Mouse (Mus musculus) adrenal gland, adult 2 months (tissue): ENCODE results near the gene Stk32b. TPM values are rescaled to one million over a fixed set of nuclear protein-coding genes. Genes with fewer than 3 reads are reported as not detected.
A peak's percentile ranks its signal among the peaks of the same experiment; 100 is the strongest.

Experiments used
- DNase-seq: peaks from one replicate; pipeline ENCODE4 v3.0.0; 2021
- long read RNA-seq: library from polyadenylated mRNA; stranded (forward); transcript quantifications from one replicate; pipeline ENCODE4 v2.0.0, GENCODE M21; 2021
- polyA plus RNA-seq: library from polyadenylated mRNA; depleted of rRNA; stranded (reverse); fragments of >200 nt; gene quantifications from 2 replicates; pipeline ENCODE4 v1.2.3, GENCODE M21; 2012; rRNA removed
- total RNA-seq, 2 experiments: library from RNA; stranded (reverse); gene quantifications; 2 replicates each; pipeline ENCODE4 v1.2.3; 2021

Stk32b gene
- total RNA-seq (under 1 TPM; 0.21 to 0.29 TPM), polyA plus RNA-seq (0.18 and 0.44 TPM in 2 replicates)
- long read RNA-seq, partial matches to known transcripts: 0 of 1 reads
- long read RNA-seq, other reads (novel, unspliced or antisense): 1 of 1 reads

DNA sequence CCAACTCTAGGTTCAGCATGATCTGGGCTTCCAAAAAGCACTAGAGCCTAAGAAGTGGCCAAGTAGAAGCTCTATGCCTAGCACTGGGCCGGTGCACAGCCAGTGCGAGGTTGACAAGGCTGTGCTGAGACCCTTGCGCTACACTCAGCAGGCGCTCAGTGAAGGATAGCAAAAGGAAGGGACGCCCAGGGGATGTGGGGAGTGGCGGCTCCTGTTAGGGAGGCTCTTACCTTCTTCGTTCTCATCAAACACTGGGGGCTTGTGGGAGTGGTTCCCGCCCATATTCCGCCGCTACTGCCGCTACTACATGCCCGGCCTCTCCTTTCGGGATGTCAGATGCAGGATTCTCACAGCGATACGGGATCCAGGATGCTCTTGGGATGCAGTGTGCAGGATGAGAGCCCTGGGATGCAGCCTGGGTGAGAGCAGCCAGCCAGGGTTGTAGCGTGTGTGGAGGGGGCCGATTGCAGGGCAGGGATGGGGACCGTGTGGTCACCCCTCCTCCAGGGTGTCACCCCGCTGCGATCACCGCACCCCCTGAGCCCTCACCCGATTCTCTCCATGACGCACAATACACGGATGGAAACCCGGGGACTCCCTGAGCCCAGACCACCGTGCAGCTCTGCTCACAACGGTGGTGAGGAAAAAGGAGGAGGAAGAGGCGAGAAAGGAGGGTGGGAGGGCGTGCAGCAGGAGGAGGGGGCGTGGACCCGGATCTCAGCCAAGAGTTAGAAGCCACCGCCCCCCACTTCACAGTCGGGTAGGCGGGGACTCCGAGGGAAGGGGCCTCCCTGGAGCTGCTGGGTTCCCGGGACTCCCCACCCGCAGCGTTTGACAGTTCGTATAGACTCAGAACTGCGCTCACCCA lies at the start of gene Stk32b:
Gene Stk32b (minus strand): TSS at position 667 of the 868 bp plus-strand sequence.
- no peak for DNase-seq

DNA sequence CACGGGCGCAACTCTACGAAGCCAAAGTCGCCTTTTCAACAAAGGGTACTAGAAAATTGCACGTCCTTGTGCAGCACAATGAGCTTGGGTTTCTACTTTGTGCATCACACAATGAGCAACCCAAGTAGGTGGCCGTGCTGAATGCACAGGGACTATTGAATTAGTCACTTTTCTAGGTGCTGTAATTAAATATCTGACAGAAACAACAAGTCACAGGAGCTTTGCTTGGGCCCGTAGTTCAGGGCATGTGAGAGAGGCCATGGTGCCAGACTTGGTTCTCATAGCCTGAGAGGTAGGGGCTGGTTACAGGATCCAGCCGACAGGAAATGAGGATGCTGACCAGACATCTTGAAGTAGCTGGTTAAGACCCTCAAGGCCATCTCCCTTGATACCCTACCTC lies 48.9 kb upstream of the Stk32b start:
- DNase-seq: no peak

DNA sequence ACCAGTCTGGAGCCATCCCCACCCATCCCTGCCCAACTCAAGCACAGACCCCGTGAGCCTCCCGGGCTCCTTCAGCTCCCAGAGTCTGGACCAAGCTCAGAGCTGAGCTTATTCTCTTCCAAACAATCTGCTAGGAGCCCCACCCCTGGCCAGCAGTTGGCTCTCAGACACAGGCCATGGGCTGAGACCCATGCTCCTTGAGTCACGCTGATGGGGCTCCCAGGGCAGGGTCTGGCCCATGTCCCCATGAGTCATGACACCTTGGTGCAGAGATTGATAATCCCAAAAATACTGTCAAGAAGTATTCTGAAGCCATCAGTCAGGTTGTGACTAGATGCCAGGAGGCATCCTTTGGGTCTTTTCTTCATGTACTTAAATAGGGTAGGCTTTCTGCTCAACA lies 45.1 kb upstream of the Stk32b start:
- no peak for DNase-seq

DNA sequence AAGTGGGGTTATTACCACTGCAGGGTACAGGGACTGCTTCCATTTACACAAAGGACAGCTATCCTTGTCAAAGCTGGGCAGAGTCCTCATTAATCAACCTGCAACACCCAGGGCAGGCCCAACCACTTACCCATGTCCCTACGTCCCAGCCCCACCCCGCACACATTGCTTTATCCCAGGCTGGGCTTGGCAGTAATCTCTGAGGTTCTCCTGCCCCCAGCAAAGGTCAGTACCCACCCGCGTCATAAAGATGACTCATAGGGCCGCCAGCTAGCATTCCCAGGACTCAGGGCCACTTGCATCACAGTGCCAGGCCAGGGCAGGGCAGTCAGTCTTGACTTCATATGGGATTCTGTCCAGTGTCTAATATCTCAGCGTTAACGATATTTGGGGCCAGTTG lies 36.4 kb upstream of the Stk32b start:
- DNase-seq: peak; percentile 93

DNA sequence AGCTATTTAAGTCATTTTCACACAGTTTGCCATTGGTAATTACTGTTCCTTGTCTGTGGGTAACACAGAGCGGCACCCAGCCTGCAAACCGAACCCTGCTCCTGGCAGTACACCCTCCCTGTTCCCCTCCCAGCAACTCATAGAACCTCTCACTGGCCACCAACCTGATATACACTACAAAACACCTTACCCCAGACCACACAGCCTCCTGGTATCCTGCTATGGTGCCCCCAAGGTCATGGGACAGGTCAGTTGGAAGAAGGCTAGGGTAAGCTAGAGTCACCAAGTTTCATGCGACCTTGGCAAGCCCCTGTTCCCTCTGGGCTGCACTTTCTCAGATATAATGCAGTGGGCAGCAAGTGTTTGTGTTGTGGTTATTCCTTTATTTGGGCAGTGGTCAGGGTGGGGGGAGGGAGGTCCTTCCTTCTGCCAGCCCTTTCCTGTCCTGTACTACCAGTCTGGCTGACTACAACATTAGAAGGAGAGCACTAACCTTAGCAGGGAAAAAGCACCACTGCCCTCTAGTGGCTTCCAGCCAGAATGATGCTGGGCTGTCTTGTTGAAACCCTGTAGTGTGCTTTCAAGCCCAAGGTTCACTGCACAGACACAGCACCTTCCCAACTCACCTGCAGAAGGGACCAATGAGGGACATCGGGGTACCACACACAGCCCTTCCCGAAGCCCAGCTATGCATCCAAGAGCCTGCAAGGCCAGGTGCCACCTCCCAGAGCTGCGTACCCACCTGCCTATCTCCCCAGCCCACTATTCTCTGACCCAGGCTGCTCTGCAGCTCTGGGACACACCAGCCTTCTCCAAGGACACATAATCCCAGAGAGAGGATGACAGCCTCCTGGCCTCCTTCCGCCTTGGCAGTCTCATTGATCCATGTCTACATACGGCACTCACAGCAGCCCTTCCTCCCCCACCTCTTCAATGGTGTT lies 35.3 kb upstream of the Stk32b start:
- DNase-seq: peak; percentile 86

DNA sequence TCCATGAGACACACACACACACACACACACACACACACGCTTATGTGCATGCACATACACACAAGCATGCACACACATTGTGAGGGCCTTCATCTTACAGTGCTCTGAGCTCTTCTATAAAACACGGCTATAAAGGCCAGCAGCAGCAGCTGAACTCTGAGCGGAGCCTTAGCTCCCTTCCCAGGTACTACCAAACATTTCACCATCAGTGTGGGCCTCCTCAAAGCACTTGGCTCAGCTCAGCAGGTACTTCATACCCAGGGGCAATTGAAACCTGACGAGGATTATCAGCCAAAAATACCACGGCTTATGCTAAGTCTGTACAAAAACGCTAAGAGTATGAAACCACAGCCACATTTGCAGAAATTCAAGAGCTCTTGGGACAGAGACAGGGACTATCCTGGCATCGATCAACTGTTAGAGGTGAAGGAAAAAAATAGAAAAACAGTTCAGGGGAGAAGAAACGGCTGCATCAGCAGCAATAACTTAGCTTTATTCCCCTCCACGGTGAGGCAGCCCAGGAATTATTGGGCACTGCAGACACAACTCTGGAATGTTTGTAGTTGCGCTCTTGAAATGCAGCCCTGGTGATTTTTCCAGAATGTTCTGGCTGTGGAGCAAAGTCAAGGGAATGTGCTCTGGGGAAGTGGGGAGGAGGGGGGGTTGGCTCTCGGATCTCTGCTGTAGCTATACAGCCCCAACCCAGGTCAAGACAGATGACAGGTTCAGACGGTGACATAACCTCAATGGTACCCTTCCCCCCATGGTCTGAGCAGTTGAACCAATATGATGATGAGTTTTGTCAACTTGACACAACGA lies 27.1 kb upstream of the Stk32b start:
- no peak for DNase-seq

DNA sequence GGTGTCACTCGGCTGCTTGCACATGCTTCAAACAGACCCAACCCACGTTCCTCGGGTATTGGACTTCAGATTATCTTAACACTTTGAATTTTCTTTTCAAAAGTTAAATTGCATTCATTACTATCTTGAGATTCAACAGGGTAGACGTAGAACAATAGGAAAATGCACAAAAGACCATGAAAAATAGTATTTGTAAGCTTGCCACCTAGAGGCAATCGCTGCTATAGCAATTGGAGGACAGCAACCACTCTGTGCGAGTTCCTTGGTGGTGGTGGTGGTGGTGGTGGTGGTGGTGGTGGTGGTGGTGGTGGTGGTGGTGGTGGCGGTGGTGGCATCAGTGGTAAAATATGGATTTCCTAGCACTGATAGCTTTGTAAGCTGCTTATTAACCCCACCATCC lies 19.2 kb upstream of the Stk32b start:
- DNase-seq: no peak

DNA sequence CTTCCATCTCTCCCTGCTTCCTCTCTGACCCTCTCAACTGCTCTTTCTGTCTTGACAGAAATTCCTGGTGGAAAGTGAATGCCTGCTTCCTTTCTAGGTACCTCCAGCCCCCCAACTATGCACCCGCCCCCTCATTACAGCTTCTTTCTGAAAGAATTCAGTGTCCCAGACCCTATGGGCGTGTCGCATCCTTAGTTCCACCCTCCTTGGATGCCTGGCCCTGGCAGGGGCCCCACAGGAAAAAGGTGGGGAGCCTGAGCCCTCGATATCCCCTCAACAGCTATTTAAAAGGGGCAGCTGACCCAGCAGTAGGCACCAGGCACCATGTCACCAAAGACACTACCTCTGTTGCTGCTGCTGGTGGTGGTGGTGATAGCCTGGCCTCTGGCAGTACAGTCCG lies 18.3 kb upstream of the Stk32b start, which contains the start of gene Cytl1:
Gene Cytl1 (plus strand): TSS at position 296 of the 400 bp plus-strand sequence.
- no peak for DNase-seq

DNA sequence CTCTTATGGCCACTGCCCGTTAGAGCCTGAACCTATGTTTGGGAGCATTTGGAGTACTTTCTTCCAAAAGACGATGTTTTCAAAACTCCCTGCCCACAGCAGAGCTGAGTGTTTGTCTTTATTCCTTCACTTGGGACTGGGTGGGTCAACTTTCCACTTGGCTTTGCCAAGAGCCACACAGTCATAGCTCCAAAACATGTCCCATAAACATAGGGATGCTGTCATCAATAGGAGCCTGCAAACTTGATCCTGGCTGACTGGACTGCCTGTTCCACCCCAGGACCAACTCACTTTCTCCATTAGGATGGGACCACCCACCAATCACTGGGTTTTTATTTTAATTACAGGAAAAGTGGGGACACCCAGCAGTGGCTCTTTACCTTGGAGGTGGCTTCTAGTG lies 13.8 kb upstream of the Stk32b start:
- DNase-seq: no peak

DNA sequence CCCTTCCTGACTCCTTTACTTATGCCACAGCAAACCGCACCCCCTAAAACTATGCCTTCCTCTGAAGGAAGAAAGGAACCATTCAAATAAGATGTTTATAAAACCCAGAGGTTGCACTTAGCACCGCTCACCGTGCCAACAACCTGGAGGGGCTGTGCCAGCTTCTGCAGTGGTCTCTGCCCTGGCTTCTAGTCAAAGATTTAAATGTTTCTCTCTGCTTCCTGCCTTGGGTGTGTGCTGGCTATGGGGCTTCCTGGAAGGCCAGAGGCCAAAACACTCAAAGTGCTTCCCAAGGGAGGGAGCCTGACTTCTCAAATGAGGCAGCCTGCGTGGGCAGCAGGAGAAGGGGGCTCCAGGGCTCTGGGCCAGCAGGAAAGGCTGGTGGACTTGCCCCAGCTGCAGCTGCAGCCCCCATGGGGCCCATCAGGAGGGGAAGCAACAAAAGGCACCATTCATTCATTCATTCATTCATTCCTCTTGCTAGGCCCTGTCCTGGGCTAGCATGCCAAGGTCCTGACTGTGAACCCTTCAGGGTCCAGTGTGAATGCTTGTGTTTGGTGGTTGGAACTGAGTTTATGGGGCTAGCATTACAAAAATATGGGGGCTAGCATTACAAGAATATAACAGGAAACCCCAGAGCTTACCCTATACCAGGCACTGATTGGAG lies 8.4 kb upstream of the Stk32b start:
- DNase-seq: no peak

DNA sequence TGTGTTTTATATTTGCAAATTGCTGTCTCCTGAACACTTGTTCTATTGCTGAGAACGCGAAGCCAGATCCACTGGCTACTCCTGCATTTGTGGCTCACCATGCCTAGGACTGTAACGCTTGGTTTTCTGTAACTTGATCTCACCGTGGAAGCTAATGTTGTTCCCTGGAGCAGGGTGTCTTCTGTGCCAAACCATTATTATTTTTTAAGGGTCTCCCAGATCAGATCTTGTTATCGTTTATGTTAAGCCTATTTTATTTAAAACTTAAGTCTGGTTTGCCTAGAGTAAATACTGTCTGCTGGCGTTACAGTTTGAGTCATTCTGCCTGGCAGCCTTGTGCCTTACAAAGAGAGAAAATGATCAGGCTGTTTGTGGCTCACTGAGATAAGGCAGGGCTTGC lies 3.7 kb upstream of the Stk32b start:
- no peak for DNase-seq

DNA sequence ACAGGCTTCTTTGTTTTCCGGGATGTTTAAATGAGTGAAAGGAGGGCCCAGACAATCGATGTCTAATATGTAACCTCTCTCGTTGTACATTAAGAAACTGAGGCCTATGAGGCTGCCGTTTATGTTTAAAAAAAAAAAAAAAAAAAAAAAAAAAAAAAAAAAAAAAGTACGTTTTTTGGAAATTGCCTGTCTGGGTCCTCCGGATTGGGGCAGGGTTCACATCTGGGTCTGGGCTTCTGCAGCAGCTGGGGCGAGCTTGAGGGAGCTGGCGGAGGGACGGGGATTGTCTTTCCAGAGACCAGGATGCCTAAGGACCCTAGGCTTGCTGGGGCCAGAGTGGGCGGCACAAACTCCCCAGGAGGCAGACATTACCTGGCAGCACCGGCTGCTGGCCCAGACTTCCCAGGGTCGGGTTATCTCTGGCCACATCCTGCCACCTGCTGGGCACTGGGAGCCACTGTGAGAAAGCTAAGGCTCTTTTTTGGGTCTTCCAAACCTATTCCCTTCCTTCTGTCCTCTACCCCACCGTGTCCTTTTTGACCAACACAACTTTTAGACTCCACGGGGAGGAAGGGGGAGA lies 503 bp upstream of the Stk32b start:
- DNase-seq: peak; percentile 18

DNA sequence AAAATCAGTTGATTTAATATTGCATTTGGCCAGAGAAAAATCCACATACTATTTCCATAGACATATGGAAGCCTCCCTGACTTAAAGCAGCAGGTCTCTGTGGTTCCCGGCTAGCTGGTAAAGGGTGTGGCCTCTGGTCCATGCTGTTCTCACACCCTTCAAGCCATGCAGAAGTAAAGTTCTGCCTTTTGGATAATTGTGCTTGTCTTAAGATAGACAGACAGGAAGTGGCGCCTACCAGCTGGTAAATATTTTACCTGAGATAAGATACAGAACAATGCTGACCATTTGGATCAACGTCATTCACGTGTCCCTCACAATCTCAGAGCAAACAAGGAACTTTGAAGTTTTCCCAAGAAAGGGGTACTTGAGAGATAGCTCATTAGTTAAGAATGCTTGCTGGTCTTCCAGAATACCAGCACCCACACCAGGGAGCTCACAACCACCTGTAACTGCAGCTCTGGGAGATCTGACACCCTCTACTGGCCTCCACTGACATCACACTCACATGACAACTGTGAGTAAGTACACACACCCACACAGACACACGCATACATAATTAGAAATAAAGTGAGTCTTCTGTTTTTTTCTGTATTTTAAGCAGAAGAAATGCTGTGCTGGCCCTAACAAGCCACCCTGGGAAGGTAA lies 7.6 kb downstream of the Stk32b start:
- no peak for DNase-seq

DNA sequence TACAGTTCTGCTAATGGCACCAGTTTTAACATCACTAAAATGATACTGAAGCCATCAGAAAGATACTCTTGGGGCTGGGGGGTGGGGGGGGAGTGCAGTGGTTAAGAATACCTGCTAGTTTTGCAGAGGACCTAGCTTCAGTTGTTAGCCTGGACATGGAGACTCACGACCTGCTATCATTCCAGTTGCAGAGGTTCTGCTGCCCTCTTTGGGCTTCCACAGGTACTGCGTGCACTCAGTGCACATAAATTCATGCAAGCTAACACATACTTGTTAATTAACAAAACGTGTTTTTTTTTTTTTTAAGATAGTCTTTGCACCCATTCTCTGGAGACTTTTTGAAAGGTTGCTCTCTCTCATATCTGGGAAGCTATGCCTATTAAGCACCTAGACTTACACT lies 8.8 kb downstream of the Stk32b start:
- no peak for DNase-seq

DNA sequence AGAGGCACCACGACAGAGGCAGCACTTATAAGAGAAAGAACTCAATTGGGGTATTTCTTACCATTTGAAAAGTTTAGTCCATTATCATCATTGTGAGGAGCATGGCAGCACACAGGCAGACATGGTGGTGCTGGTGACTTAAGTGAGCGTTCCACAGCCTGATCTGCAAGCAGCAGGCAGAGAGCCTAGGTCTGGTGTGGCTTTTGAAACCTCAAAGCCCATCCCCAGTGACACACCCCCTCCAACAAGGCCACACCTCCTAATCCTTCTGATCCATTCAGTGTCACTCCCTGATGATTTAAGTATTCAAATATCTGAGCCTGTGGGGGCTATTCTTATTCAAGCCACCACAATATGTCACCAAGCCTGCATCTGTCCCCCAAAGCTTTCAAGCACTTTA lies 12.0 kb downstream of the Stk32b start:
- DNase-seq: no peak

DNA sequence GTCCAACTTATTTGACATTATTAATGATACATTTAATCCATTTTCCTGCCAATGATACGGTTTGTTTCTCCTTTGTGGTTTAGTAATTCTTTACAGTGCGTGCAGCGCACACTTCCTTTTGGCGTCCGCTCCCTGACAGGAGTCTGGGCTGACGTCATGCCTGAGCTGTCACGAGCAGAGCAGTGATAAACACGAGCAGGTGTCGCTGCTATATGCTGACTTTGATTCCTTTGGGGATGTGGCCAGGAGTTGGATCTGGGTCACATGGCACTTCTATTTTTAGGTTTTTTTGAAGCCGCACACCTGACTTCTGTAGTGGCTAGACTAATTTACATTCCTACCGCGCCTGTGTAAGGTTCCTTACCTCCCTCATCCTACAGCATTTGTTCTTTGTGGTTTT lies 17.2 kb downstream of the Stk32b start:
- no peak for DNase-seq

DNA sequence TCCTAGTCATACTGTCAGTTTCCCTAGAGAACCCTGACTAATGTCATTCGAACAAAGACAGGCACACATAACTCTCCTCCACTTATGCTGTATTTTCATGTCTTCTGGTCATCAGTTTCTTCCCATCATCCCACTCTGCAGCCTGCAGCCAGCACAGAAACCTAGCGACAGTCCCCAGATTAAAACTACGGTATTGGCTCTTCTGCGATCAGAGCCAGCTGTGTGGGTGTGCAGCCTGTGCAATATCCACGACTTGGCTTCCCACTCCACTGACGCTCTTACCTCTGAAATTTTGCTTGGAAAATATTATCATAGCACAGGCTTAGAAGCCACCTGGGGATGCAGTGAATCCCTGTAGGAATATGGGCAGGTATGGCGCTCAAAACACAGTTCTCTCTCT lies 19.7 kb downstream of the Stk32b start:
- DNase-seq: no peak

DNA sequence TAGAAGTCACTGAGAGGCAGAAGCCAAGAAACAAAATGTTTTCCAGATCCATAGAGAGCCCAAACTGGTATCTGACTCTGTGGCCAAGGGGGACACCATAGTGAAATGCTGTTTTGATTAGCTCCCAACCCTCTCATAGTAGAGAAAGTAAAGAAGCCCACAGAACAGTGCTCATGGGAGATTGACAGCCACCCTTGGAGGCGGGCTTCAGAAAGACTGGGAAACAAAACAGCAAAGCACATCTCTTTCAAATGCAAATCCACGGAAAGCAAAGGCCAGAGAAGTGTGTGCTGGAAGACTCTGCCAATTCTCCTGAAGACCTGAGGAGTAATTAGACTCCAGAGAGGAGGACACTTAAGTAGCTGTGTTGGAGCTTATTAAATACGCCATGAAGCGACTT lies 21.2 kb downstream of the Stk32b start:
- no peak for DNase-seq

DNA sequence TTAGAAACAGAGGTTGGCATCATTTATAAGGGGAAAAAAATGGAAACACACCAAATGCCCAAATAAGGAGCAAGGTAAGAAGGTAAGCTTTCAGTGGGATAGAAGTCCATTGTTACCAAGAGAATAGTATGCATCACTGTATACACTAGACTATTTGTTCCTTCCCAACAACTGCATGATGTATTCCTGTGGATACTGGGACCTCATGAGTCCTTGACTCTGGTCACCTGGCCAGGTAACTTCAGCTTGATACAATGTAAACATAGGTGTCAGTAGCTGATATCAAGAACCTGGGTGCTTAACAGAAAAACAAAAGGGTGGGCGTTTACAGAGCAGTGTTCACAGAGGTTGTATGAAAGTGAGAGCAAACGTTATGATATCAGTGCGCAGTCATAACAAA lies 24.2 kb downstream of the Stk32b start:
- no peak for DNase-seq

DNA sequence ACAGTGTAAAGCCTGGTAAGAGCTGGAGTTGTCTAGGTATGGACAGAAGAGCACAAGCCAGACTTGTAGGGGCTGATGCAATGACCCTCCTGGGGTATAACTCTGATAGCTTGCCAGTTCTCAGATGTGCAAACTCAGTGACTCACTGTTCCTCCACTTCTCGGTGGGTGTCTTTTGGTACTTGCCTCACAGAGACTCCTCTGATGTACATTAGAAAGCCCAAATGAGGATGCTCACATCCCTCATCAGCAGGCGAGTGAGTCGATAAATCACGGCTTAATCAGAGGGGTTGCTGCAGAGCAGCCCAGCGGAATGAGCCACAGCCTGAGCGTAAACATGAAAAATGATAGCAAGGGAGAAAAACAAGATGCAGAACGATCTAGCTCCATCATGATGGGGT lies 46.2 kb downstream of the Stk32b start:
- DNase-seq: no peak
